Mouse (Mus musculus): ENCODE measurements around the gene Zfp937.
"Not testable (repeated sequence)": the region's sequence is repeated elsewhere in the genome, so short reads cannot be mapped to it uniquely, and the experiment has no call there.

The Zfp937 gene

DNA sequence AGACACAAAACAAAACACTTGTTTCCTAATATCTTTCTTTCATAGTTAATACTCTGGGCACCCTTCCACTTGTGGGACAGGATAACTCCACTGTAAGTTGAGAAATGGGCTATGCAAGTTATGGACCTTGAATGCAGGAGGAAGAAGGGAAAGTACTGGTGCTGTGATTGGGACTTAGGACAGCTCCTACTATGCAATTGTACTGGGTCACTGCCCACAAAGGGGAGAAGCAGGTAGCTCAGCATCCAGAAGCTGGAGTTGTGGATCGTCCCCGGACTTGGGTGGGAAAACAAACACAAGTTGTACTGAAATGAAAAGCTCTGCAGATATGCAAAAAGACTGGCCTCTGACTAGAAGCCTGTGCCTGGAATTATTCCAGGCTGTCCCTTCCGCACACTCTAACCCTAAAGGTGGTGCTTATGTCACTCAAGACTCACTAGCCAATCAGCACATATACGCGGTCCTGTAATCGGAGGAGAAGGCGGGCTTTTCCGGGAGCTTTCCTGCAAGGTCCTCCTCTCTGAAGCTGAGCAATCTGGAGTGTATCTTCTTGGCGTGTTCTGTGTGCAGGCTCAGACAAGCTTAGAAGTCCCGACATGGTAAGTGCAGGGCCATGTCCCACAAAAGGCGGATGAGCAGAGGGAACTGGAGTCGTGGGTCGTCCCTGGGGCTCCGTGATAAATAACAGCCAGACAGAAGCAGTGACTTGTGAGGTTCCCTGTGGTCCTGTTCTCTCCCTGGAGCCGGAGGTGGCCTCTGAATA lies at the start of gene Zfp937:
Zfp937 (plus strand) TSS at position 474 of the 763 bp plus-strand sequence.
- peak; percentile 14 for DNase-seq (ENCODE audit: low read depth)

DNA sequence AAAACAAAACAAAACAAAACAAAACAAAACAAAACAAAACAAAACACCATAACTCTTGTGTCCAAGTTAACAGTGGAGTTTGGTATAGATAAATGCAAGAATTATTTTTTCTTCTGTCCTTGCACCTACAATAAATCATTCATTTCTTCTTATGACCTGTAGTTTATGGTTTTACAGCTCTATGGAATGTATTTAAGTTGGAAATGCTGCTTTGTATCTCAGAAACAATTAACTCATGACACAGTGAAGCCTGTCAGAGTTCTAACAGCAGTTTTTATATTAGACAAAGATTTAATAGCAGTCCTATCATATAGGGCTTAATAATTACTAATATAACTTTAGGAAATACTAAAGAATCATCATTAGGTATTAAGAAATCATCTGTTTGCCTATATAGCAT lies 44.0 kb upstream of the Zfp937 start:
- DNase-seq (ENCODE audit: low read depth), result no peak

DNA sequence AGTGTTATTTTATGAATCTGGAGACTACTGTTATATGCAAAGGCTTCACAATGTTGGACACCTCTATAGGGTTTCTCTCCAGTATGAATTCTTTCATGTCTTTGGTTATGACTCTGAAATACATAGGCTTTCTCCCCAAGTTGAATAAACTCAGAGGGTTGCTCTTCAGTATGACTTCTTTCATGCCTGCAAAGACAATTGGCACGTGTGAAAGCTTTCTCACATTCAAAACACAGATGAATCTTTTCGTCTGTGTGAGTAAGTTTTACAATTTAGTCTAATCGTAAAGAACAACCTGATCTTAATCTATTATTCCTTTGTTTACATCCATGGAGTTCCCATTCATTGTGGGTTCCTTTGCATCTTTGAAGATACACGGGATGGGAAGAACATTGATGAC lies 38.3 kb upstream of the Zfp937 start, which contains the start of gene Gm10770:
Gm10770 (minus strand) TSS at position 101 of the 400 bp plus-strand sequence.
- DNase-seq (ENCODE audit: low read depth), result not testable (repeated sequence)

DNA sequence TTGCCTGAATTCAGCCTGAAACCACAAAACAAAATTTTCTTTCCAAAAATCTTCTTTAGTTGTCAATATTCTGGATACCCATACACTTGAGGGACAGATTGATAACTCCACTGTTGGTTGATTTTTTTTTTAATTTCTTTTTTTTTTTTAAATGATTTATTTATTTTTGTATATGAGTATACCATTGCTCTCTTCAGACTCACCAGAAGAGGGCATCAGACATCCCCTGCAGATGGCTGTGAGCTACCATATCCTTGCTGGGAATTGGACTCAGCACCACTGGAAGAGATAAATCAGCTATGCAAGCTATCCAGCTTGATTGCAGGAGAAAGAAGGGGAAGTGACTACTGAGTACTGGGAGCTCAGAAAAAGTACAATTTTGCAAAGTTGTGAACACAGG lies 36.8 kb upstream of the Zfp937 start:
- DNase-seq (ENCODE audit: low read depth), result not testable (repeated sequence)

DNA sequence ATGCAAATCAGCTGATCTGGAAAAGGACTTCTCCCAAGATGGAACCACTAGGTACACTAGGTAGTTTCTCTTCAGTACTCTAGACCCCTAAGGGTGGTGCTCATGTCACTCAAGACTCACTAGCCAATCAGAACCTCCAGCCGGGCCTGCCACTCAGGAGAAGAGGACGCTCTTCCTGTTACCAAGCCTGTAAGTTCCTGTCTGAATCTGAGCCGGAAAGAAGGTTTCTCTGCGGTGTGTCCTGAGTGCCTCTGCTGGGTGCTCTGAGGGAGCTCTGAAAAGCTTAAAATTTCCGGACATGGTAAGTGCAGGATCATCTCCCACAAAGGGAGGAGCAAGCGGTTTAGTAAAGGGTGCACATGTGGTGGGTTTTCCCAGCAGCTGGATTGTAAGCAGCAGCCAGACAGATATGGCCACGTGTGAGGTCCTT lies 36.3 kb upstream of the Zfp937 start, which contains the start of gene Gm14139:
Gm14139 (plus strand) TSS at position 186 of the 430 bp plus-strand sequence.
- not testable (repeated sequence) for DNase-seq (ENCODE audit: low read depth)

DNA sequence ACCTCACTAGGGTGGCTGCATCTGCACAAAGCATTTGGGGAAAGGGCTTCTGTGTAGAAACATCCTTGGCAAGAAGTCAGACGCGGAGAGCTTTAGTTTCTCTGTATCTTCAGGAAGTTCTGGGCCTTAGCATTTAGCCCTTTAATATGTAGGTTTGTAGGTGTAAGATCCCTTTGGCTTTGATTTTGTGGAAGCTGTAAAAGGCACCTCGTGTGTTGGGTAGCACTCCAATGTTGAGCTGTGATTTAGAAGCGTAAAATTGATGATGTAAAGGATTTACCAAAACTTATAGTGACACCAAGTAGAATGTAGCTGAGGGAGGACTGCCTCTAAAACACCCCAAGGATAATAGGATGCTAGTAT lies 471 bp downstream of the Zfp937 start:
- DNase-seq (ENCODE audit: low read depth), result not testable (repeated sequence)

DNA sequence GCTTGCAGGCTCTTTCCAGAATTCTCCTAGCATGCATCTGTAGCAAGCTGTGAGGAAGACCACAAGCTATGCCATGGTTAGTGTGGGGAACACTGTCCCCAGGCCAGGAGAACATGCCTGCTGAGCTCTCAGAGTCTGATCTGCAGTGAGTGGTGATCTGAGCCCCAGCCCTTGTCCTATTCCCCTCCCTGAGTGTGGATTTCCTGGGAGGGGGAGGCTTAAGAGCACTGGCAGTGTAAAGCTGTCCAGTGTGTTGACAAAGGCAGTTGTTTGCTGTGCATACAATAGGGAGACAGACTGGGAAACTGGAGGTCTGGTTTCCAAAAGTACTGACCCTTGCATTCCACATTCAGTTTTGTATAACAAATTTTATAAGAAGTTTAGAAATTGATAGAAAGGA lies 5.4 kb downstream of the Zfp937 start:
- DNase-seq (ENCODE audit: low read depth), result not testable (repeated sequence)

DNA sequence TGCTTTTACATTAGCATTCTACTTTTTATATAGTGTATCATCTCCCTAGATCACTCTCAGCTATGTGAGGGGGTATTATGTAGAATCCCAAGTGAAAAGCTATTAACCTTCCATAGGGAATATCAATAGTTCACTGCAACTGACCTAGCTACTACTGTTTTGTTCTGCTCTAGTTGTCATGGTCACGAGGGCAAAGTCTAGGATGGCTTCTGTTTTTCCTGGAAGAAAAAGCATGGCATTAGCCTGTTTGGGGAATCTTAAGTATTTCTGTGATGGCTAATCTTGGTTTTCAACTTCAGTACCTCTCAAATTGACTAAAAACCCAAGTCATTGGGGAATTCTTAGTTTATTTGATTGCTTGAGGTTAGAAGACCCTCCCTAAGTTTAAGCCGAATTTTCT lies 25.3 kb downstream of the Zfp937 start:
- DNase-seq (ENCODE audit: low read depth), result no peak

DNA sequence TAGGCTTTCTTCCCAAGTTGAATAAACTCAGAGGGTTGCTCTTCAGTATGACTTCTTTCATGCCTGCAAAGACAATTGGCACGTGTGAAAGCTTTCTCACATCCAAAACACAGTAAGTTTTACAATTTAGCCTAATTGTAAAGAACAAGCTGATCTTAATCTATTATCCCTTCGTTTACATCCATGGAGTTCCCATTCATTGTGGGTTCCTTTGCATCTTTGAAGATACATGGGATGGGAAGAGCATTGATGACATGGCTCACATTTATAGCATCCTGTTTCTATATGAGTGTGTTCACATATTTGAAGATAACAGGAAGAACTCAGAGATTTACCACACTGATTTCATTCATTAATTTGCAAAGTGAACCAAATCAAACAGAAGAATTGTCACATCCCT lies 37.6 kb downstream of the Zfp937 start, which contains the start of gene Gm21994:
Gm21994 (minus strand) TSS at position 101 of the 400 bp plus-strand sequence.
- DNase-seq (ENCODE audit: low read depth), result not testable (repeated sequence)

DNA sequence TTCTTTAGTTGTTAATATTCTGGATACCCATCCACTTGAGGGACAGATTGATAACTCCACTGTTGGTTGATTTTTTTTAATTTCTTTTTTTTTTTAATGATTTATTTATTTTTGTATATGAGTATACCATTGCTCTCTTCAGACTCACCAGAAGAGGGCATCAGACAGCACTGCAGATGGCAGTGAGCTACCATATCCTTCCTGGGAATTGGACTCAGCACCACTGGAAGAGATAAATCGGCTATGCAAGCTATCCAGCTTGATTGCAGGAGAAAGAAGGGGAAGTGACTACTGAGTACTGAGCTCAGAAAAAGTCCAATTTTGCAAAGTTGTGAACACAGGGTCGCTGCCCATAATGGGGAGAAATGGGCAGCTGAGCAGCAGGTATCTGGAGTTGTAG lies 39.0 kb downstream of the Zfp937 start:
- not testable (repeated sequence) for DNase-seq (ENCODE audit: low read depth)

DNA sequence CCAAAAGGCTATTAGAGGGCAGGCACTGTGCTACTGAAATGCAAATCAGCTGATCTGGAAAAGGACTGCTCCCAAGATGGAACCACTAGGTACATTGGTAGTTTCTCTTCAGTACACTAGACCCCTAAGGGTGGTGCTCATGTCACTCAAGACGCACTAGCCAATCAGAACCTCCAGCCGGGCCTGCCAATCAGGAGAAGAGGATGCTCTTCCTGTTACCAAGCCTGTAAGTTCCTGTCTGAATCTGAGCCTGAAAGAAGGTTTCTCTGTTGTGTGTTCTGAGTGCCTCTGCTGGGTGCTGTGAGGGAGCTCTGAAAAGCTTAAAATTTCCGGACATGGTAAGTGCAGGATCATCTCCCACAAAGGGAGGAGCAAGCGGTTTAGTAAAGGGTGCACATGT lies 39.4 kb downstream of the Zfp937 start, which contains the start of gene Gm14124:
Gm14124 (plus strand) TSS at position 227 of the 400 bp plus-strand sequence.
- DNase-seq (ENCODE audit: low read depth), result not testable (repeated sequence)
